Mouse (Mus musculus): ENCODE measurements around the gene Cela2a. TPM values are rescaled to one million over a fixed set of nuclear protein-coding genes. Genes with fewer than 3 reads are reported as not detected.
"Not testable (repeated sequence)": the region's sequence is repeated elsewhere in the genome, so short reads cannot be mapped to it uniquely, and the experiment has no call there.

Gene Cela2a
- total RNA-seq, 2 experiments from 2014 or later = not detected

DNA sequence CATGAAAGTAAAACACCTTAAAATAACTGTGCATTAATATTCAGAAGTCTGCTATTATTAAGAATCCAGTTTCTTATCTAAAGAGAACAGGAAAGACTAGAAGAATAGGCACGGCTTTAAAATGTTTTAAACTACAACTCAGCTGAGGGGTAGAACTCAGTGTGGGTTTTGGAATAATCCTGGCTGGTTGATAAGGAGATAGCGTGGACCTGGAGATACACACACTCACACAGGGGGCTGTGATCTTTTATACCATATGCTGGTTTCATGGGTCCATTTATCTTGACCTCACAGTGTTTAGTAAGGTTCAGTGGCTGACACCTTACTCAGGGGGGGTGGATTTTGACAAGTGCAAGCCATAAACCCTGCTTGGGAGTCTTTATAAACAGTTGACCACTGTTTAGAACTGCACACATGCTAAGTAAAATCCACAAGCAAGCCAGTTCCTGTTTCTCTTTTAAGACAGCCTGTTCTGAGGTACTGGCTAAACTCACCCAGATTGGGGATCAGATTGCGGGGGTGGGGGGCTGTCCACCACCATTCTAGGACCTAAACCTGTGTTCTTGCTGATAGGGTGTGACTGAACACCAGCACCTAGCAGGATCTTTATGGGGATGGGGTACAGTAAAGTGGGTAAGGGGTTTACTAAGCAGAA is 36.3 kb downstream of the Cela2a start:
- DNase-seq (ENCODE audit: low spot score in 2 of 2) = no peak
- TF ChIP-seq CTCF (conservative IDR thresholded peaks at IDR 0.05) = no peak
- peak overlapping the region; percentile 78 for H3K4me3 ChIP-seq
- peak overlapping the region; percentile 96 for H3K27ac ChIP-seq

DNA sequence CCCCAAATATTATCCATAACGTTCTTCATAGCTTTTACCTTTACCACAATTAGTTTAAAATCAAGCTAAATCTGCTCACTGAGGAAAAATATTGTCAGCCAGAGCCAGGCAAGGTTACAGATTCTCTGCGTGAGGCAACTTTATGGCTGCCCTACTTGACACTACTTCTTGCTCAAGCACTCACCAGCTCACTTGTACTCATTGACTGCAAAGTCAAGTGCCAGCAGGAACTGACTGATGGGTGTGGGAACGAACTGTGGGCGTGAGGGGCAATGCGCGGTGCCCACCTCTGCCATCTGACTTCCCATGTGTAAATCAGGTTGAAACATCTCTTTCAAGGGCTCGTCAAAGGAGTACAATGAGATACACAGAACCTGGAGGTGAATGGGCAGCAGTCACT is 38.5 kb downstream of the Cela2a start:
- Histone ChIP-seq H3K27ac (peak overlapping the region; percentile 29; the same call in 1 of the 2 replicates), H3K4me3 (no peak overlapping the region)
- no peak for DNase-seq (ENCODE audit: low spot score in 2 of 2)
- no peak for TF ChIP-seq CTCF (conservative IDR thresholded peaks at IDR 0.05)

DNA sequence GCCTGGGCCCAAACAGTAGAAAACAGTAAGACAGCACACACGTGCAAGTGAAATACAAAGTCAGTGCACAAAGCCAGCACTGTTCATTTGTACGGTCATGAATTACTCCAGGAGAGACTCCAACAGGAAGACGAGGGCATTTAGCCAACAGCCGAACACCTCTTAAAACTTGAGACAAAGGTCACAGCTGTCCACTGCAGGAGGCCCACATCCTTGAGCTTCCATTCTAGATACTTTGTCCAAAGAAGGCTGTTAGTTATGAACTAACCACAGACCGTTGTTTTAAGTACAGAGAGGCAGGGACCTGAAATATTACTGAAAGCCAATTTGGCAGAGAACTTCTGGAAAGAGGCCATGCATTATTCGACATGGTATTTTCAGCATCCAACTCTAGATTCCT is 38.9 kb downstream of the Cela2a start:
- no peak for TF ChIP-seq CTCF (conservative IDR thresholded peaks at IDR 0.05)

DNA sequence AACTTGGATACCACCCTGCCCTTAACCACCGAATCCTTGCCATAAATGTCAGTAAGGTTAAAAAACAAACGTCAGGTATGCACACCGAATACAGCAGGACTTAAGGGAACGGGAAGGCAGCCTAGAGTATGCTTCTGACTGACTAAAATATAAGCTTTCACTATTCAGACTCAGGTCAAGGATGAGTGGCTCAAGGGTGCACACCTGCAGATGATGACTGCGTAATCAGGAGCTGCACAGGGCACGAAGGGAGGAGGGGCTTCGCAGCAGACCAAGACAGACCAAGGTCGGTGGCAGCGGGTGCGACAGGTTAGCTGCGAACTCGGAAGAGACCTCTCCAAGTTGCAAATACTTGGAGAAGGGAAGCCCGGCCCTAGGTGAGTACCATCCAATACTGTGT is 39.8 kb downstream of the Cela2a start:
- Histone ChIP-seq H3K27ac (no peak overlapping the region), H3K4me3 (no peak overlapping the region)
- no peak for TF ChIP-seq CTCF (conservative IDR thresholded peaks at IDR 0.05)
- no peak for DNase-seq (ENCODE audit: low spot score in 2 of 2)

More for the DNA sequence above, 38.9 kb downstream of the Cela2a start:
- no peak overlapping the region for H3K4me3 ChIP-seq
- DNase-seq (ENCODE audit: low spot score in 2 of 2) = no peak
- H3K27ac ChIP-seq = 0 out of 2 replicates have a peak overlapping the region, but pooled peaks have one; percentile 49

DNA sequence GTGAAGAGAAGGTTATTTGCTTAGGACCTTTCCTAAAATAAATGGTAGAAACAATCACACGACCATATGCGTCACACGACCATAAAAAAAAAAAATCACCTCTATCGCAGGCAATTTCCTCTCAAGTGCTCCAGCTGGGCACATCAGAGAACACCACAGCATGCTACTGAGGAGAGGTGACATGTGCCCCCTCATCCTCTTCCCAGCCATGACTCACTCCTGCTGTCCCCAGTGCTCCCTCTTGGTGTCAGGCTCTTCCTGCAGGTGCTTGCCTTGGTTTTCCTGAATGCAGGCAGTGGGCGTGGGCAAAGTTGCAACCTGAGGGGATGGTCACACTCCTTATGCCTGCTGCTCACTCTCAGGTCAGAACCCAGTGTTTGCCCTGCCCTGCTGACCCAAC is 41.1 kb downstream of the Cela2a start:
- no peak overlapping the region for H3K27ac ChIP-seq
- no peak for TF ChIP-seq CTCF (conservative IDR thresholded peaks at IDR 0.05)
- no peak for DNase-seq (ENCODE audit: low spot score in 2 of 2)
- no peak overlapping the region for H3K4me3 ChIP-seq

DNA sequence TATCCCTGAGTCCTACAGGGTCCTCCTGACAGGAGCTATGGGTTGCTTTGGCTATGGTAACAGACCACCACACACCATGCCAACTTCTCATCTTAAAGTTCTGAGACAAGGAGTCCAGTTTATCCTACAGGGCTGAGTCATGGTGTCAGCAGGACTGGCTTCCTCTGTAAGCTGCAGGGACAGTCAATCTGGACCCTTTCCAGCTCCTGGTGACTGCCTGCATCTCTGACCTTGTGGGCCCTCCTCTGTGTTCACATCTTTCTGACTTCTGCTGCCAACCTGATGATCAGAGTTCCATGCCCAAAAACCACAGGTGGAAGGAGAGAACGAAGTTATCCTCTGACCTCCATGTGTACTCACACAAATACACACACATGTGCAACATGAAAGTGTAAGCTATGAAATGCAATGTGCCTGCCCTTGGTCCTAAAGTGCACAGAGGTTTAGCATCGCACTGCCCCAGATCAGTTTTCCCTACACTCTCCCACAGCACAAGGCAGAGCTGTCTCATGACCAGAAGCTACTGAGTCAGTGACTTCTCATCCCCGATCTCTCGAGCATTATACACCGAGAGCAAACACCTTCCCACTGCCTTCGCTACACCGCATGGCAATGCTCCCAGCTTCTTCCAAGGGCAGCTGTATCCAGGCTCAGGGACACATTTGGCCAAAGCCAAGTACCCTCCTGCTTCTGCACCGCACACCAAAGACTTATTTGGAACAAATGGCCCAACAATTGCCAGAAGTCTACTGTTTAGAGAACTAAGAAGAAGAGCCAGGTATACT is 44.6 kb downstream of the Cela2a start:
- no peak for TF ChIP-seq CTCF (conservative IDR thresholded peaks at IDR 0.05)
- Histone ChIP-seq H3K4me3 (no peak overlapping the region), H3K27ac (peak overlapping the region; percentile 91; the same call in 1 of the 2 replicates)
- no peak for DNase-seq (ENCODE audit: low spot score in 2 of 2)

DNA sequence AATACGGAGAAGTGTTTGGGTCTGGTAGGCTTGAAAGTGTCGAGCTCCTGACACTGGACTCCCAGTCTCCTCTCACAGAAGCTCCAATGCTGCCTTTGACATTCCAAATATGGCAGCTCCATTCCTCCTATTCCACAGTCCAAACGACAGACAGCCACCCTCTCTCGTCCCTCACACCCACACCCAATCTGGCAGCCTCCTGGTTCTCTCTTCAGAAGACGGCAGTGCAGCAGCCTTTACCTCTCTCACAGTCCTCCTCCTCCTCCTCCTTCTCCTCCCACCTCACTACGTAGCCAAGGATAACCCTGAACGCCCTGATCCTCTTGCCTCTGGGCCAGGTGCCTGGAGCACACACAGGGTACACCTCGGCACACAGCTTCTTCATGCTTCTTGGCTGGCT is 46.1 kb downstream of the Cela2a start:
- Histone ChIP-seq H3K4me3 (no peak overlapping the region), H3K27ac (peak overlapping the region; percentile 91)
- TF ChIP-seq CTCF (conservative IDR thresholded peaks at IDR 0.05) = no peak
- peak; percentile 74 to 80 for DNase-seq (ENCODE audit: low spot score in 2 of 2)

DNA sequence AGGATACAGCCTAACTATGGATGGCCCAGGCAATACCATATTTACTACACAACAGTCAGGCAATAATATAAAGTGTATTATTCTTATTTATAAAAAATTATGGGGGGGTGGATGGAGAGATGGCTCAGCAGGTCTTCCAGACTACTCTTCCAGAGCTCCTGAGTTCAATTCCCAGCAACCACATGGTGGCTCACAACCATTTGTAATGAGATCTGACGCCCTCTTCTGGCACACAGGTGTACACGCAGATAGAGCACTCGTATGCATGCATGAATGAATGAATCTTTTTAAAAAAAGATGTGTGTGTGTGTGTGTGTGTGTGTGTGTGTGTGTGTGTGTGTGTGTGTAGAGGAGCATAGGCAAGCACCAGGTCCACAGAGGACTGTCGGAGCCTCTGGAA is 52.9 kb downstream of the Cela2a start:
- H3K4me3 ChIP-seq; H3K27ac ChIP-seq; DNase-seq (ENCODE audit: low spot score in 2 of 2): not testable (repeated sequence)
- peak; percentile 27 for TF ChIP-seq CTCF (conservative IDR thresholded peaks at IDR 0.05)

DNA sequence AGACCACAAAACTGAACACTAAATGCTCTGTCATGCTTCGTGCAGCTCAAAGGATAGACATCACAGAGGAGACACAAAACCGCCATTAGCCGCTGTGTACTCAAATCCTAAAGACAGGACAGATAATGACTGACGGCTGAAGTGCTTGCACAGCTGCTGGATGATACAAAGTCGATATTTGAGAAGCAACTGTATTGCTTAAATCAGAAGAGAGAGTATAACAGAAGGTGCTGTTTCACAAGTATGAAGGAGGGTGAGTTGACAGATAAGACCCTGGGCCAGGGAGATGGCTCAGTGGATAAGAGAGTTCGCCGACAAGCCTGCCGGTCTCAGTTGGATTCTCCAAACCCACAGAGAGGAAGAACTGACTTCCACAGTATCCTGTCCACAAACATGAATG is 54.1 kb downstream of the Cela2a start:
- TF ChIP-seq CTCF (conservative IDR thresholded peaks at IDR 0.05) = no peak
- DNase-seq (ENCODE audit: low spot score in 2 of 2) = no peak
- no peak overlapping the region for H3K27ac ChIP-seq

DNA sequence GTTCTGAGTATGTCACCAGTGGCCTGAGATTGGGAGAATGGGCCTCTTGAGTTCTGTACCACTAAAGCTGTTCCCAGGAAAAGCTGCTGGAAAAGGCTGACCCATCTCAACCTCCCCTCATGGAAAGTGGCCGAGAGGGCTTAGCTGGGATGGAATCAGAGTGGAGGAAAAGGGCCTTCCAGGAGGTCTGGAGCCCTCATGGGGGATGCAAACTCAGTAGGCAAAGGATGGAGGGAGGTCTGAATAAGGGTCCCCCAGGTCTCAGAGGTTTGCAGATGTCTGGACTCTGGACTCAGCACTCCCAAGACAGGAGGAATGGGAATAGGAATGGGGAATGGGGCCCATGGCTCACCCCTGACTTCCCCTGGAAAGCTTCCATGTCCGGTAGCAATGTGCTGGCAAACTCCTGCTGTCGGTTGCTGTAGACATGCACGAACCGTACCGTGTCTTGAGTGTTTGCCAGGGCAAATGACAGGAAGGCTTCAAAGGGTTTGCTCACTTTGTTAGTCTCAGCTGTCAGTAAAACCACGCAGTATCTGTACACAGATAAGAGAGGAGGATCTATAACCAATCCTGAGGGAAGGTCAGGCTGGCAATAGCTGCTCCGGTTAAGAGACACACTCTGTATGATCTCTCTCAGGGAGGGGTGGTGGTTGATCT is 56.3 kb downstream of the Cela2a start:
- TF ChIP-seq CTCF (conservative IDR thresholded peaks at IDR 0.05) = no peak
- DNase-seq (ENCODE audit: low spot score in 2 of 2) = no peak

More for the DNA sequence above, 54.1 kb downstream of the Cela2a start:
- H3K4me3 ChIP-seq = no peak overlapping the region

DNA sequence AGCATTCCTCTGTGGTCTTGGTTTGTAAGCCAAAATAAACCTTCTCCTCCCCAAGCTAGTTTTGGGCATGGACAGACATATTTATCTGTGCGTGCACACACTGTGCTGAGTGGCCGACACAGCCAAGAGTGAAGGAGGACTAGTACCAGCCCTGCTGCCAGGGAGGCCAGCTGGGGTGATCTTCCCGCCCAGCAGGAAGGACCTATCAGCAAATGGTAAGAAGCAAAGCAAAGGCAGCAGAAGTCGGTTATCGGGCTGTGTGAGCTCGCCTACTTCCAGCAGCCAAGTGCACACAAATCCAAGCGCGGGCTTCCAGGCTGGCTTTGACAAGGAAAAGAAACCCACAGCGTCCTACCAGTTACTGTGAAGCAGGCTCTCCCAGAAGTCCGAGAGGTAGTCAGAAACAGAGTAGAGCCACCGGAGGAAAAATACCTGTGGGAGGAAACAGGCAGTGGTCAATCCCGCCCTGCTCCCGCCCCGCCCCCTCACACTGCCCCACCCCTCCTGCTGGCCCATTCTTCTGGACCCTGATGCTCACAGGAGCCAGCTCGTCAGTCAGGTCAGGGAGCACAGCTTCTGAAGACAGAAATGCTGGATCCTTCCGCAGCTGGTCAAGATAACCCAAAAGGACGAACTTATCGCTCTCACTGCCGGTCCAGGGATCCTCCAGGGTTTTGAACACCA is 58.5 kb downstream of the Cela2a start:
- TF ChIP-seq CTCF (conservative IDR thresholded peaks at IDR 0.05) = no peak
- peak in 1 of 2 experiments; percentile 46 for DNase-seq (ENCODE audit: low spot score in 2 of 2)
- peak overlapping the region; percentile 81 for H3K27ac ChIP-seq
- no peak overlapping the region for H3K4me3 ChIP-seq

More for the DNA sequence above, 56.3 kb downstream of the Cela2a start:
- peak overlapping the region; percentile 81 for H3K27ac ChIP-seq
- H3K4me3 ChIP-seq = no peak overlapping the region

DNA sequence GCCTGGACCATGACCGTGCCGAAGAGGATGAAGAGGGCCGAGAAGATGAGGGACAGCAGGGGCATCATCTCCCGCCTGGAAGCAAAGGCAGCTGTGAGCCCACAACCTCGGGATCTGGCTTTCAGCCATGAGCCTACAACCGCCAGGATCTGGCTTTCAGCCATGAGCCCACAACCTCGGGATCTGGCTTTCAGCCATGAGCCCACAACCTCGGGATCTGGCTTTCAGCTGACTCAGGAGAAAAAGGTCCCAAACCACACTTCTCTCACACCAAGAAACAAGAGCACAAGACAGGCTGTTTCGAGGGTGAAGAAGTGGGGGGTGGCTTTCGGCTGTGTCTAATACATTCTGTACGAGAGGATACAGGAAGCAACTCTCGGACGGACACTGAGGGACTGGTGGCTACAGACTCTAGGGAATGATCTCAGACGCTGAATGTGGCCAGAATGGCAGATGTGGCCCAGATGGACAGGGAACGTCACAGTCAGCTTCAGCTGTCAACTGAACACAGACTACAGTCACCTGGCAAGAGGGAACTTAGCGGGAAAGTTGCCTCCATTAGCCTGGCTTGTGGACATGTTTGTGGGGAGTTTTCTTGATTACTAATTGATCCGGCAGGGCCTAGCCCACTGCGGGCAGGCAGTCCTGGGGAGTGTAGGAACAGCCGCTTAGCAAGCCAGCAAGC is 59.1 kb downstream of the Cela2a start:
- H3K4me3 ChIP-seq = no peak overlapping the region
- H3K27ac ChIP-seq = peak overlapping the region; percentile 81
- no peak for TF ChIP-seq CTCF (conservative IDR thresholded peaks at IDR 0.05)
- DNase-seq (ENCODE audit: low spot score in 2 of 2) = peak in 1 of 2 experiments; percentile 41

Data from layer of hippocampus, adult 2 months (tissue).